Mouse (Mus musculus) forebrain, embryonic 11.5 days (tissue): ENCODE measurements at regions not wholly inside any gene's neighbourhood (a gene's known extent, or its start where the extent isn't known, plus 50 kb on each side); places are given as distances from the start of the nearest gene placed in this dataset.

ENCODE experiments used
- ATAC-seq: fragments of 200-750 bp; cut with Nextera tagmentation; replicated peaks from 2 replicates; pipeline ENCODE4 v1.8.0; 2017; ENCODE audit warnings: moderate TSS enrichment; ENCODE audit not compliant: low FRiP score
- DNase-seq: peaks from one replicate; pipeline ENCODE4 v3.0.0-alpha.2; 2017; ENCODE audit warnings: low spot score
- H3K27ac ChIP-seq: fragments of 300-500 bp; sonication (generic); 2 replicates; pipeline ENCODE4 v1.5.1; 2014; ENCODE audit warnings: low read depth, low read length
- H3K27me3 ChIP-seq: fragments of 300-500 bp; sonication (generic); 2 replicates; pipeline ENCODE4 v1.6.1; 2014; ENCODE audit warnings: mild to moderate bottlenecking, low read length, mixed read lengths; ENCODE audit not compliant: control insufficient read depth, insufficient read depth
- H3K36me3 ChIP-seq: fragments of 300-500 bp; sonication (generic); 2 replicates; pipeline ENCODE4 v1.6.1; 2014; ENCODE audit warnings: mild to moderate bottlenecking, low read length, moderate library complexity, mixed read lengths; ENCODE audit not compliant: control insufficient read depth, insufficient read depth
- H3K4me1 ChIP-seq: fragments of 300-500 bp; sonication (generic); replicated peaks from 2 replicates; pipeline ENCODE4 v1.6.1; 2014; ENCODE audit warnings: low read length, mixed read lengths; ENCODE audit not compliant: control insufficient read depth, insufficient read depth
- H3K4me2 ChIP-seq: fragments of 300-500 bp; sonication (generic); 2 replicates; pipeline ENCODE4 v1.6.1; 2014; ENCODE audit warnings: low read depth, mild to moderate bottlenecking, low read length, moderate library complexity, mixed read lengths; ENCODE audit not compliant: severe bottlenecking
- H3K4me3 ChIP-seq: fragments of 300-500 bp; sonication (generic); 2 replicates; pipeline ENCODE4 v1.5.1; 2014; ENCODE audit warnings: low read depth, low read length
- H3K9ac ChIP-seq: fragments of 300-500 bp; sonication (generic); 2 replicates; pipeline ENCODE4 v1.6.1; 2014; ENCODE audit warnings: low read length
- H3K9me3 ChIP-seq: fragments of 300-500 bp; sonication (generic); 2 replicates; pipeline ENCODE4 v1.6.1; 2016; ENCODE audit warnings: low read length, mixed read lengths; ENCODE audit not compliant: control insufficient read depth
- WGBS: fragments of 180-500 bp; shearing (Covaris S2); extraction: QIAGEN DNeasy Blood & Tissue Kit; methylation state at CpG from one replicate; pipeline ENCODE4 v1.1.7; 2014; 5-methylcytosine and 5-hydroxymethylcytosine counted together

DNA sequence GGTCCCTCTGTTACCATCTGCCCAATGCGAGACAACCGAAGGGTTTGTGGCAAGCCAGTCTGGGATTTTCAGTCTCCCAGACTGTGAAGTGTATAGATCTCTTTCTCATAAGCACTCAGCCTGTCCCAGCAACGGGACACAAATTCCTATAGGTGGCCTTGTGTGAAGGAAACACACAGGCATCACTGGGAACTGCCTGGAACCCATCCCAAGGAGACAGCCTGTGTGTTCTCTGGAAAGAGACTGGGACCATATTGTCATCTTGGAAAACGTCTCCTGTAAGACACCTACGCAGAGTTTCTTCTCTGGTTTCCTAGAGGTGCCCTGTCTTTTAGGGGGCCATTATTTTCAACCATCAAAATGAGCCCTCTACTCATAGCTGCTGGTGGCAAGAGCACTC is 66.9 kb upstream of the Msx2 start:
- Histone ChIP-seq H3K4me2 (no peak overlapping the region), H3K9ac (no peak overlapping the region), H3K27ac (no peak overlapping the region), H3K9me3 (no peaks in the 10 kb centered on the region), H3K4me1 (0 out of 2 replicates have a peak, but pooled peaks cover 2% of the 10 kb centered on the region), H3K4me3 (no peak overlapping the region), H3K27me3 (no peaks in the 10 kb centered on the region), H3K36me3 (no peaks in the 10 kb centered on the region)
- DNase-seq (no peak), ATAC-seq (no peak)
- WGBS, result 91% methylated on average over 5 of the region's 5 CpGs

DNA sequence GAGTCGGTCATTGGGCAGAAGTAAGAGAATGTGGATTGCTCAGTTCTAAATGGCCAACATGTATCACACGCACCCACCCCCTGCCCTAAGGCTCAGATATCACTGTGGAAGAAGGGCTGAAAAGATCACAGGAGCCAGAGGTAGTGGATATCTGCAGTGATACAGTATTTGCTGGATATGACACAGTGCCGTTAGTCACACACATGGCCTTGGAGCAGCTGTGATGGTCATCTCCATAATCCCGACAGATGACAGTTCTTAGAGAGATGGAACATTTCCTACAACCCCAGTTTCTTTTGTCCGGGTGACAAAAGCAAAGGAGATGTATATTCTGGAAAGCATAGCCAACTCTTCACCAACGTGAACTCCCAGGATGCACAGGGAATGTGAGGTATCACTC is 65.1 kb upstream of the Msx2 start:
- Histone ChIP-seq H3K36me3 (no peaks in the 10 kb centered on the region), H3K9ac (no peak overlapping the region), H3K4me2 (no peak overlapping the region), H3K4me1 (0 out of 2 replicates have a peak, but pooled peaks cover 2% of the 10 kb centered on the region), H3K27ac (no peak overlapping the region), H3K4me3 (no peak overlapping the region), H3K27me3 (no peaks in the 10 kb centered on the region), H3K9me3 (no peaks in the 10 kb centered on the region)
- DNase-seq (no peak), ATAC-seq (no peak)
- 93% methylated on average over 6 of the region's 6 CpGs for WGBS

DNA sequence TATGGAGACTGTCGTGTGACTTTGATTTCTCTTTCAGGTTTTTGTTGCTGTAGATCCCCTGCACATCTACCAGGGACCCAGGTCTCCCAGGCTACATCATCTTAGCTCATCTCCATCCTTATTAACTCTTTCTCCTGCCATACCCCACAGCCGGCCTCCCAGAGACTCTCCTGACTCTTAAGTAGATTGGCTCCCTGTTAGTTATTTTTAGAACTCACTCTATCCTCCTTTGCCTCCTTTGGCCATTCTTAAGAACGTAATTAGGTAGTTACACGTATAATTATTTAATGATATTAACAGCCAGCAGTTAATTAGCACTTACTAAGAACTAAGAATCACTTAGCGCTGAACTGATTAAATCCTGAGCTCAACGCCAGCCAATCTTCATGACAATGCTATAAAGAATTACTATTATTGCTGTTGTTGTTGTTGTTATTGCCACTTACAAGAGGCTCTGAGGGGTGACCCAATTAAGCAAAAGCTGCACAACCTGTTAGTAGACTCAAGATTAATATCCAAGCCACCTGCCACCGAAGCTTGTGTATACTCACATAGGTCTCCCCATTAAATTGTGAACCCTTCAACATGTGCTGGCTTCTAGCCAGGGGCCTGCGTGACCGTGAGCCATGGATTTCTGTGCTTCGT is 63.0 kb upstream of the Msx2 start:
- no peak overlapping the region for H3K27ac ChIP-seq
- no peak overlapping the region for H3K4me3 ChIP-seq
- 65% methylated on average over 10 of the region's 10 CpGs for WGBS
- peak; percentile 46; the same call in 1 of the 2 replicates for ATAC-seq
- no peak for DNase-seq
- H3K4me1 ChIP-seq, result 0 out of 2 replicates have a peak, but pooled peaks cover 2% of the 10 kb centered on the region
- H3K9ac ChIP-seq, result no peak overlapping the region
- no peaks in the 10 kb centered on the region for H3K9me3 ChIP-seq
- no peaks in the 10 kb centered on the region for H3K27me3 ChIP-seq
- no peak overlapping the region for H3K4me2 ChIP-seq
- H3K36me3 ChIP-seq, result no peaks in the 10 kb centered on the region

DNA sequence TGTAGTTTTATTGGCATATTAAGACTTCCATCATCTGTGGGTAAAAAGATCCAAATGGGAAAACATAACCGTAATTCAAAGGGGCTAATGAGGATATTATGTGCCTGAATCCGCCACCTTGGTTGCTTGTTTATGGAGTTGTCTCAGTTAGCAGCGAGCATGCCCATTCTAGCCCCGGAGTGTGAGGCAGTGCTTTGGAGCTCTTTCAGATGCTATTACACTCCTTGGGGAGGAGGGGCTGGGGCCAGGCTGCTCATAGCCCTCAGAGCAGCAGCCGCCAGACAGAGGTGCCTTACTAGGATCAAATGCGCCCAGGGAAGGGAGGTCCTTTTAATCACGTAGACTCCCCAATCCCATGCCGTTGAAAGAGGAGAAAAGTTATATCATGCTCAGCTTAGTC is 60.9 kb upstream of the Msx2 start:
- 0 out of 2 replicates have a peak, but pooled peaks cover 2% of the 10 kb centered on the region for H3K4me1 ChIP-seq
- H3K9me3 ChIP-seq, result no peaks in the 10 kb centered on the region
- H3K27me3 ChIP-seq, result no peaks in the 10 kb centered on the region
- H3K4me2 ChIP-seq, result no peak overlapping the region
- WGBS, result 57% methylated on average over 8 of the region's 8 CpGs
- no peak overlapping the region for H3K4me3 ChIP-seq
- H3K27ac ChIP-seq, result no peak overlapping the region
- ATAC-seq (no peak), DNase-seq (no peak)
- H3K9ac ChIP-seq, result no peak overlapping the region
- no peaks in the 10 kb centered on the region for H3K36me3 ChIP-seq

DNA sequence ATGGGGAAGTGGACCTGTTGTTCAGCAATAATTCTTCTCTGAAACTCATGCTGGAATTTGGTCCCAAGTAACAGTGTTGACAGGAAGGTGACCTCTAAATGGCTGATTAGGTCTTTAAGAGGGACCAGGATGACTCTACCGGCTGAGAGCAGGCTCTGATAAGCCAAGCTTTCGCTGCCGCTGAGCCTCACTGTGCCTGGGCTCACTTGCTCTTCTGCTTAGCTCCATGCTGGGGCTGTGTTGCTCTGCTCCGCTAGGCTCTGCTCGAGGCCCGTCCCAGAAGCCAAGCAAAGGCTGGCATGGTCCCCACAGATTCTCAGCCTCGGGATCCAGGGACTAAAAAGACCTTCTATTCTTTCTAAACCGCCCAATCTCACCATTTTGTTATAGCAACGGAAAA is 54.0 kb upstream of the Msx2 start:
- ATAC-seq, result no peak
- no peak overlapping the region for H3K9ac ChIP-seq
- H3K27me3 ChIP-seq, result no peaks in the 10 kb centered on the region
- no peak overlapping the region for H3K4me2 ChIP-seq
- 89% methylated on average over 9 of the region's 9 CpGs for WGBS
- H3K4me3 ChIP-seq, result no peak overlapping the region
- no peaks in the 10 kb centered on the region for H3K9me3 ChIP-seq
- no peaks in the 10 kb centered on the region for H3K36me3 ChIP-seq
- H3K27ac ChIP-seq, result no peak overlapping the region
- H3K4me1 ChIP-seq, result no peaks in the 10 kb centered on the region
- DNase-seq, result no peak

DNA sequence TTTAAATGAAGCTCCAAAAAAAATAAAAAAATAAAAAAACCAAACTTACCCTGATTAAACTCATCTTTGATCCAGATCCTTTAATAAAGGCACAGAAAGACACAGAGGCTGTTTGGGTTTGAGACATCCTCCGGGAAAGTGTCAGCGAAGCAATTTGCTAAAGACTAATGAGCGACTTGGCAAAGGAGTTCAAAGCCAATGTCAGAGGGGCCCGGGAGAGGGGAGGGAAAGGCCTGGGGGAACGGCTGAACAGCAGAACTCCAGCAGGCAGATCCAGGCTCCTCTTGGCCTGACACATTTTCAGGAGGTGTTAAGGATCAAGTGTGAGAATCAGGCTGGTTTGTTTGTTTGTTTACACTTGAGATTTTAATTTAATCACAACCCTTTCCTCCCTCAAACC is 49.9 kb upstream of the Msx2 start:
- DNase-seq, result peak; percentile 62
- 48% methylated on average over 5 of the region's 5 CpGs for WGBS

More for the DNA sequence above, 49.9 kb upstream of the Msx2 start:
- Histone ChIP-seq H3K4me1 (peaks cover 3% of the 10 kb centered on the region; the same call in 1 of the 2 replicates), H3K9me3 (no peaks in the 10 kb centered on the region), H3K36me3 (no peaks in the 10 kb centered on the region), H3K27ac (no peak overlapping the region), H3K9ac (no peak overlapping the region), H3K4me2 (no peak overlapping the region), H3K4me3 (no peak overlapping the region), H3K27me3 (no peaks in the 10 kb centered on the region)
- no peak for ATAC-seq
